Mouse (Mus musculus) megakaryocyte, embryonic 14.5 days (primary cell): Measurements from ENCODE around the gene Acer3.

Experiments
- FLI1 ChIP-seq: IDR thresholded peaks from 2 replicates; pipeline ENCODE4 v1.6.1; 2012; ENCODE audit warnings: low read length, inconsistent platforms, mixed read lengths
- GATA1 ChIP-seq: IDR thresholded peaks from 3 replicates; pipeline ENCODE4 v1.6.1; 2012; ENCODE audit warnings: mixed read lengths, low read length, inconsistent platforms, borderline replicate concordance

DNA sequence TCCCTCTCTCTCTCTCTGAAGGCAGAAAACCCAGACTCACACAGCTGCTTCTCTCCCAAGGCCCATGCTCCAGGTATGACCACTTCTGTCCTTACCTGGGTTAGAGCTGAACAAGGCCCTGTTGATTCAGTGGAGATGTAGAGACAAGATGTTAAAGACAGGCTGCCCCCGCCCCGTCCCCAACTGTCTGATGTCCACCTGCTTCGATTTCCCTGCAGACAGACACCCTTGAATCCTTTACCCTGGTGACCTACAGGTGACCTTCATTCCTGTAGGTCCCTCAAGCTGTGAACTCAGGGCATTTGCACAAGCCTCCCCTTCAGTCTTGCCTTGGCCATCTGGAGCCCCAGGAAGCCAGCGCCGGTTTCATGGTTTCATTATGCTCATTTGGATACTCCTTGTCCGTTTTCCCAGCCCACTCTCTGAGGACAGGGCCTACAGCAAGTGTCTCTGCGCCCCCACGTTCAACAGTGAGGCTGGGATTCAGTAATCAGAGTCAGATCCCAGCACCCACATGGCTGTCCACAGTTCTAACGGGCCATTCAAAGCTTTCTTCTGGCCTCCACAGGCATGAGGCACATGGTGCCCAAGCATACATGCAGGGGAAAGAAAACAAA lies 156.5 kb downstream of the Acer3 start:
- TF ChIP-seq GATA1 (no peak), FLI1 (no peak)
